Mouse (Mus musculus): ENCODE data around the gene Smoc1.

Smoc1 gene

DNA sequence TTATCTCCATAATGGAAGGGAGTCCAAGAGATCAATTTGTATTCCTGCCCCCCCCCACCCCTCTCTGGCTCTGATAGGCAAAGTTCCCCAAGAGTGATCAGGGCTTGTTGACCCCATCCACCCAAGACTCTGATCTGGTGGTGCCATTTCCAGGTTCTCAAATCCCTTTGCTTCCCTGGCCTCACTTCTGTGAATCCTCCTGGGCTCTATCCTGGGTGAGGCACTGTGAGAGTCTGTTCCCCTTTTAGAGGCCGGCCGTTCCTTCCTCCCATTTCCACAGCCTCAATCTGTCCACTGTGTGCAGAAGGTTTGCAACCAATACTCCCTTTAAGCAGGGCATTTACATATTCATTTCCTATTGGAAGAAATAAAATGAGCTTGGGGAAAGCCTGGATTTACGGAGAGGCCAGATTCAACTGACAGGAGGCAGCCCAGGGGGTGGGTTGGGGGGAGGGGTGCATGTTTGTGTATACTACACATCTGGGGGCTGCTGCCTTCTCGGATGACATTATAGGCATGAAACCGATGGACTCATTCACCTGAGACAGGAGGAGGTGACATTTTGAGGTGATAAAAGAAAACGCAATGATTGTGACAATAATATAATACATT lies 199.5 kb downstream of the Smoc1 start:
- DNase-seq (ENCODE audit: low spot score) = no peak

DNA sequence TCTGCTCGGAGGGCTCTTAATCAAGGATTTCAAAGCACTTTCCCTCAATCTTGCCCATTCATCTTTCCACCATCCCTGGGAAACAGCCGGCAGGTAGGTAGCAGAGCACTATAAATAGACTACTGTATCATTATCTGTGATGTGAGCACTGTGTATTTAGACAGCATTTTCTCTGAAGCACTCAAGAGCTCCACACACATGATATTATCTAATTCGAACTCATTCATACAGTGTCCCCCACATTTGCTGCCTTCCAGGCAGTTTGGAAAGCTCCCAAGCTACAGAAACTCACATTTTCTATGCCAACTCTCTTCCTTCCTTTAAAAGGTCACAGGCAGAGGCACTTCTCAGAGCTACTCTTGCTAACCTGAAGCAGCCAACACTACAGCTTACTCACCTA lies 200.0 kb downstream of the Smoc1 start:
- DNase-seq (ENCODE audit: low spot score) = no peak

DNA sequence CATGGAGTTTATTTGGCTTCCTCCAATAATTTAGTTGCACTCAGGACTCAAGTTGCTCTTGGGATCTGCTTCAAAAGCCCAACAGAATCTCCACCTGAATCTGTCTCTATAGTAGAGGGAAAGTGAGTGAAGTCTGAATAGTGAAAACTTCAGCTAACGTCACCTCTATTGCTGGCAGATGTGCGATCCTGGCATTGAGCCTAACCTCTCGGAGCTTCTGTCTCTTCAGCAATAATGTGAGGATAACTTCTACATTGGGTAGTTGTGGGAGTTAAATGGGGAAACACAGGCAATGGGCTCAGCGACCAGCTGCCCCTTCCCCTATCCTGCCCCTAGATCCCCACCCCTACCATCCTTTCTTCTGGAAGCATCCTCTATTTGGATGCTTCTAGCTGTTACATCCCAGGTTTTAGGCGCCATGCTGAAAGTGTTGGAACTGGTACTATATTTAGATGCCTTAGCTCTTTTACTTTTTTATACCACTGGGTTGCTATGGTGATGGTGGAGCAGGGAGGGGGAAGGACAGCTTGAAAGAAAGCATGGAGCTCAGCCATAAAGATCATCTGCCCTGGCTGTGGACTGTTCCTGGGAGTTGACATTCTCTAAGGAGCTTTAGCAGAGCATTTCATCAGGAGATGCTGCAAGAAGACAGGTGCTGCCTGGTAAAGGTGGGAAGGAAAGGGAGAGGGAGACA lies 201.3 kb downstream of the Smoc1 start:
- peak; percentile 71 for DNase-seq (ENCODE audit: low spot score)

DNA sequence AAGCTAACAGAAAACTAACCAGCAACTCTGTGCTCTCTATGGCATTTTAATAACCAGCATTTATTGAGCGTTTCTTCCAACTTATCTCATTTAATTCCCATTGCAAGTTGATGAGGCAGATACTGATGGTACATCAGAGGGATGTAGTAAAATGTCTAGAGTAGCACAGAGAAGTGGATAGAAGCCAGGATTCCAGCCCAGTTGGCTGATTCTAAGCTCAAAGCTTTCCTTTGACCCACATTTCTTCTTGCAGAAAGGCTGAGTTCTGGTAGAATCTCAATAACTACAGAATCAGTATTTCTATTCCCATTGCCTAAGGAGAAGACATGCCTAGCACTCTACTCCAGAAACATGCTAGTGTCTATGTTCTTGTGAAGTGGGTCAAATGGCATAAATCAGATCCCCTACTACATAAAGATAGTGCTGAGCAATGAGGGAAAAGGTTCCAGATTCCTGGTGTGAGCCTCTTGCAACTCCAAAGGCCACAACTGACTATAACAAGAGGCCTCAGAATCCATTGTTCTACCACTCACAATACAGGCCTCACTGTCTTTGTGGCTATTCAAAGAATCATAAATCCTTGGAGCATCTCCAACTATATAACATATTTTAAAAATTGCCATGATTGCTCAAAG lies 207.3 kb downstream of the Smoc1 start:
- DNase-seq (ENCODE audit: low spot score) = no peak

- no peak for DNase-seq (ENCODE audit: low spot score)
These were observed 209.1 kb downstream of the Smoc1 start for GRCm38 (mm10) chr12:81235456-81236330.

Measured in layer of hippocampus, adult 9-10 months (tissue).